Mouse (Mus musculus) MEL (cell line): ENCODE results near the gene Zfpl1.

Experiments used
- CTCF ChIP-seq, 3 experiments: IDR thresholded peaks in 2 of 3; conservative IDR thresholded peaks in 1 of 3; 2 replicates each; pipeline ENCODE4 v1.5.1; 2011 to 2012; ENCODE audit warnings: low read length in 3 of 3, low read depth in 2 of 3, mild to moderate bottlenecking in 2 of 3, improper control_type of control experiment in 1 of 3, inconsistent platforms in 1 of 3, mixed read lengths in 1 of 3, moderate library complexity in 1 of 3; ENCODE audit not compliant: control insufficient read depth in 1 of 3, insufficient read depth in 1 of 3, poor library complexity in 1 of 3, severe bottlenecking in 1 of 3
- KAT2A ChIP-seq: conservative IDR thresholded peaks from 2 replicates; pipeline ENCODE4 v1.6.1; 2012; ENCODE audit warnings: low read depth, low read length, improper control_type of control experiment, inconsistent platforms
- MAX ChIP-seq: IDR thresholded peaks from 2 replicates; pipeline ENCODE4 v1.6.1; 2011; ENCODE audit warnings: low read length, improper control_type of control experiment
- MAZ ChIP-seq: IDR thresholded peaks from 2 replicates; pipeline ENCODE4 v1.6.1; 2012; ENCODE audit warnings: low read depth, mild to moderate bottlenecking, inconsistent platforms, low read length, improper control_type of control experiment
- MYC ChIP-seq: IDR thresholded peaks from 2 replicates; pipeline ENCODE4 v1.6.1; 2011; ENCODE audit warnings: low read depth, mild to moderate bottlenecking, low read length, improper control_type of control experiment, moderate library complexity
- NRF1 ChIP-seq: IDR thresholded peaks from 2 replicates; pipeline ENCODE4 v1.6.1; 2014; ENCODE audit warnings: low read depth, mild to moderate bottlenecking, inconsistent platforms, low read length, improper control_type of control experiment, moderate library complexity; ENCODE audit not compliant: poor library complexity, insufficient read depth, severe bottlenecking
- POLR2A ChIP-seq, 2 experiments: IDR thresholded peaks; 2 replicates each; pipeline ENCODE4 v1.6.1; 2011 to 2012; ENCODE audit warnings: low read length in 2 of 2, mild to moderate bottlenecking in 2 of 2, control low read depth in 1 of 2, improper control_type of control experiment in 1 of 2, low read depth in 1 of 2, moderate library complexity in 1 of 2; ENCODE audit not compliant: control insufficient read depth in 1 of 2, insufficient read depth in 1 of 2, poor library complexity in 1 of 2
- RCOR1 ChIP-seq: IDR thresholded peaks from 2 replicates; pipeline ENCODE4 v1.6.1; 2012; ENCODE audit warnings: low read depth, mild to moderate bottlenecking, inconsistent platforms, low read length, improper control_type of control experiment
- SIN3A ChIP-seq: IDR thresholded peaks from 2 replicates; pipeline ENCODE4 v1.6.1; 2012; ENCODE audit warnings: low read length, improper control_type of control experiment, inconsistent platforms
- TBP ChIP-seq: IDR thresholded peaks from 2 replicates; pipeline ENCODE4 v1.8.0; 2011; ENCODE audit warnings: low read depth, low read length, improper control_type of control experiment
- USF1 ChIP-seq: IDR thresholded peaks from 2 replicates; pipeline ENCODE4 v1.6.1; 2014; ENCODE audit warnings: low read depth, mild to moderate bottlenecking, inconsistent platforms, low read length, improper control_type of control experiment, moderate library complexity
- USF2 ChIP-seq, 2 experiments: IDR thresholded peaks; 2 replicates each; pipeline ENCODE4 v1.6.1; 2011 to 2012; ENCODE audit warnings: improper control_type of control experiment in 2 of 2, low read length in 2 of 2, borderline replicate concordance in 1 of 2, inconsistent platforms in 1 of 2, low read depth in 1 of 2, mild to moderate bottlenecking in 1 of 2; ENCODE audit not compliant: insufficient read depth in 1 of 2

DNA sequence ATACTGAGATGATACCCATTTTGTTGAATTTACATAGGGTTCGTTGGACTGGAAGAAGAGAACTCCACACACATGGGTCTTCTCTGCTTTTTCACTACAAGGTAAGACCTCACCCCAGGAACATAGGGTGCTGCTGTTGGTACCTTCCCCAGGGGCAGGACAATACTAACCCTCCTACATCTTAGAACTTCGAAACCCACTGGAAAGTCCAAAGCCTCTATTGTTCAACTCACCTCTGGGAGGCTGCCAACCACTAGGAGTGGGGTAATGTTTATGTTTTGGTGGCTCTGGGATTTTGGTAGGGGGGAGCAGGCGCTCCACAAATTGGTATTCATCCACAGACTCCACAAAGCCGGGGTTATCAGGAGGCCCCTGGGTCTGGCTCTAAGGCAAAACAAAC lies 28.1 kb downstream of the Zfpl1 start:
- TF ChIP-seq KAT2A (no peak), USF1 (no peak), USF2 (IDR thresholded peaks at IDR 0.05; ENCODE audit: borderline replicate concordance in 1 of 2, insufficient read depth in 1 of 2, low read depth in 1 of 2, low read length in 2 of 2) (no peak), POLR2A (IDR thresholded peaks at IDR 0.05; ENCODE audit: control insufficient read depth in 1 of 2, insufficient read depth in 1 of 2, low read depth in 1 of 2, low read length in 2 of 2, poor library complexity in 1 of 2) (no peak; a peak in 1 of 4 replicates), TBP (no peak), MAZ (no peak), CTCF (IDR thresholded peaks at IDR 0.05 in 2 of 3, conservative IDR thresholded peaks at IDR 0.05 in 1 of 3; ENCODE audit: control insufficient read depth in 1 of 3, insufficient read depth in 1 of 3, low read depth in 2 of 3, low read length in 3 of 3, poor library complexity in 1 of 3, severe bottlenecking in 1 of 3) (no peak), SIN3A (no peak), MYC (no peak), RCOR1 (no peak), MAX (no peak), NRF1 (no peak)
